In genomic region chr1:71800581-71800980, GRCm38 (mm10) we compare ENCODE assay signal across 19 mouse cellular contexts.
DNase-seq lines count a peak whose midpoint lies in the region; ATAC-seq and TF ChIP-seq lines count a peak whose summit lies in the region.
"Had no signal": no experiment of that assay in that cellular context is flagged by ENCODE, and none has a peak within 500 bp of the region (broad histone marks: within the 10 kb centered on the region; RNA-seq: fewer than 3 reads in every experiment).

No protein-coding gene starts in this region.

- in situ Hi-C loops in ES-E14 (cut with MboI; ENCODE audit: low sequenced_read_pairs in 2 of 2, unreplicated experiment in 2 of 2) = no loop called here

- H3K27ac ChIP-seq in heart, embryonic 13.5 days (replicated peaks) = 0 out of 2 replicates have a peak overlapping the region, but pooled peaks have one; percentile 15
- no peak overlapping the region for H3K27ac ChIP-seq in lung, embryonic 16.5 days (ENCODE audit: low read length)
- H3K27ac ChIP-seq in ES-E14 (ENCODE audit: insufficient read depth, low read depth, low read length, poor library complexity, severe bottlenecking) = no peak overlapping the region
- H3K27ac ChIP-seq: embryonic facial prominence, embryonic 15.5 days; hindbrain, embryonic 13.5 days; left cerebral cortex, adult 2 months; limb, embryonic 15.5 days had no signal

- no peak for DNase-seq in heart, postnatal 36 days
- DNase-seq in lung, postnatal 4 days = no peak
- DNase-seq in ES-E14 (ENCODE audit: low read depth, low spot score) (peak; percentile 7), ZHBTc4 (ENCODE audit: low read depth, low spot score) (peak; percentile 18)
- DNase-seq in c-Kit-positive CD71-positive TER-119-positive erythroid progenitor cells, embryonic 14.5 days (ENCODE audit: low spot score) = no peak
- DNase-seq: adrenal gland, postnatal 10 days; cerebellum, adult 8-10 months; gastrocnemius, postnatal 10 days; kidney, adult 11 months; kidney, postnatal 25 days; thymus, postnatal 36 days had no signal

- no peak overlapping the region for H3K9ac ChIP-seq in heart, embryonic 13.5 days
- no peak overlapping the region for H3K9ac ChIP-seq in lung, embryonic 16.5 days (ENCODE audit: low read length)
- no peak overlapping the region for H3K9ac ChIP-seq in ES-E14 (ENCODE audit: insufficient read depth, low read depth, low read length, poor library complexity, severe bottlenecking)
- H3K9ac ChIP-seq: embryonic facial prominence, embryonic 15.5 days; hindbrain, embryonic 13.5 days; limb, embryonic 15.5 days had no signal

- ATAC-seq in heart, embryonic 13.5 days (ENCODE audit: extremely low read depth, insufficient number of reproducible peaks, low FRiP score, low TSS enrichment) = no peak
- ATAC-seq in lung, embryonic 16.5 days (ENCODE audit: low read depth) = peak; percentile 71
- ATAC-seq: CD4-positive, CD25-positive, alpha-beta regulatory T cell, adult 4 months had no signal

- 27% methylated on average over 2 of the region's 2 CpGs for WGBS in heart, embryonic 13.5 days
- WGBS in lung, embryonic 16.5 days = 30% methylated on average over 2 of the region's 2 CpGs

- H3K4me1 ChIP-seq in heart, embryonic 13.5 days = peaks cover 24% of the 10 kb centered on the region
- H3K4me1 ChIP-seq in lung, embryonic 16.5 days (replicated peaks; ENCODE audit: control insufficient read depth, insufficient read depth, low read length) = no peaks in the 10 kb centered on the region
- no peaks in the 10 kb centered on the region for H3K4me1 ChIP-seq in ES-E14 (ENCODE audit: control insufficient read depth in 2 of 2, insufficient read depth in 2 of 2, low read length in 2 of 2, poor library complexity in 1 of 2)
- H3K4me1 ChIP-seq: hindbrain, embryonic 13.5 days had no signal

- intact Hi-C loops in heart, postnatal 36 days (cut with DNase I) = no loop called here

- no peak overlapping the region for H3K4me2 ChIP-seq in heart, embryonic 13.5 days
- H3K4me2 ChIP-seq in lung, embryonic 16.5 days (ENCODE audit: low read depth, low read length) = no peak overlapping the region
- H3K4me2 ChIP-seq: embryonic facial prominence, embryonic 15.5 days; hindbrain, embryonic 13.5 days; limb, embryonic 15.5 days; midbrain, embryonic 11.5 days had no signal

- no peak overlapping the region for H3K4me3 ChIP-seq in heart, embryonic 13.5 days
- no peak overlapping the region for H3K4me3 ChIP-seq in lung, embryonic 16.5 days (ENCODE audit: low read length)
- H3K4me3 ChIP-seq in ES-E14 (ENCODE audit: insufficient read depth in 1 of 2, low read depth in 1 of 2, low read length in 2 of 2, poor library complexity in 1 of 2, severe bottlenecking in 1 of 2) = no peak overlapping the region
- H3K4me3 ChIP-seq: embryonic facial prominence, embryonic 15.5 days; hindbrain, embryonic 13.5 days; left cerebral cortex, adult 2 months; limb, embryonic 15.5 days had no signal

- H3K27me3 ChIP-seq in heart, embryonic 13.5 days (replicated peaks) = no peaks in the 10 kb centered on the region
- no peaks in the 10 kb centered on the region for H3K27me3 ChIP-seq in lung, embryonic 16.5 days (ENCODE audit: control insufficient read depth, insufficient read depth, low read depth, low read length)
- H3K27me3 ChIP-seq: embryonic facial prominence, embryonic 15.5 days; hindbrain, embryonic 13.5 days; limb, embryonic 15.5 days had no signal

- H3K9me3 ChIP-seq in heart, embryonic 13.5 days = no peaks in the 10 kb centered on the region
- H3K9me3 ChIP-seq in lung, embryonic 16.5 days (ENCODE audit: control insufficient read depth, low read length) = no peaks in the 10 kb centered on the region
- H3K9me3 ChIP-seq in ES-E14 (ENCODE audit: control insufficient read depth, insufficient read depth, low read depth, low read length) = no peaks in the 10 kb centered on the region
- H3K9me3 ChIP-seq: embryonic facial prominence, embryonic 15.5 days; hindbrain, embryonic 13.5 days; limb, embryonic 15.5 days had no signal

- H3K36me3 ChIP-seq in heart, embryonic 13.5 days = no peaks in the 10 kb centered on the region
- no peaks in the 10 kb centered on the region for H3K36me3 ChIP-seq in lung, embryonic 16.5 days (ENCODE audit: control insufficient read depth, insufficient read depth, low read length)
- H3K36me3 ChIP-seq in ES-E14 (ENCODE audit: control insufficient read depth, insufficient read depth, low read length, poor library complexity, severe bottlenecking) = no peaks in the 10 kb centered on the region
- H3K36me3 ChIP-seq: embryonic facial prominence, embryonic 15.5 days; hindbrain, embryonic 13.5 days; limb, embryonic 15.5 days had no signal

TF ChIP-seq in ES-E14, 5 proteins besides CTCF, POLR2A, EP300 and RAD21:
- TF ChIP-seq HCFC1 (IDR thresholded peaks at IDR 0.05; ENCODE audit: borderline replicate concordance, insufficient read depth, low read length) = no peak

Comparison
In these comparisons a context has a peak if more than half of its experiments do, and no peak if none do; other contexts are left out.
1. DNase-seq: peak in ES-E14 (single experiment) and ZHBTc4 (single experiment); none in heart, postnatal 36 days (0 of 2), lung, postnatal 4 days (0 of 2) and c-Kit-positive CD71-positive TER-119-positive erythroid progenitor cells, embryonic 14.5 days (single experiment).